Mouse (Mus musculus) T-helper 2 cell (primary cell): ENCODE measurements around the gene Vrtn.

ENCODE experiments used
- in situ Hi-C: fragments of 300-600 bp; cut with MboI, MseI; formaldehyde crosslinking; loops from one replicate; pipeline ENCODE4 v1.15.1; 2025; ENCODE audit warnings: high pct_unique_total_duplicates

Gene Vrtn

GRCm38 (mm10) chr12:84687531-84687930, 46.7 kb downstream of the Vrtn start:
- in situ Hi-C loops: no loop called here

- in situ Hi-C loops: no loop called here
These were observed 48.2 kb downstream of the Vrtn start for GRCm38 (mm10) chr12:84689051-84689450.

GRCm38 (mm10) chr12:84691347-84691746, 50.5 kb downstream of the Vrtn start:
- in situ Hi-C loops: no loop called here

GRCm38 (mm10) chr12:84692141-84692540, 51.3 kb downstream of the Vrtn start:
- in situ Hi-C loops: no loop called here

GRCm38 (mm10) chr12:84698319-84699081, 57.7 kb downstream of the Vrtn start, which contains the start of gene Syndig1l:
Syndig1l (minus strand) TSS chr12:84698831.
- in situ Hi-C loops: no loop called here
